8 mouse cellular contexts compared by ENCODE assay signal in the genomic region with DNA sequence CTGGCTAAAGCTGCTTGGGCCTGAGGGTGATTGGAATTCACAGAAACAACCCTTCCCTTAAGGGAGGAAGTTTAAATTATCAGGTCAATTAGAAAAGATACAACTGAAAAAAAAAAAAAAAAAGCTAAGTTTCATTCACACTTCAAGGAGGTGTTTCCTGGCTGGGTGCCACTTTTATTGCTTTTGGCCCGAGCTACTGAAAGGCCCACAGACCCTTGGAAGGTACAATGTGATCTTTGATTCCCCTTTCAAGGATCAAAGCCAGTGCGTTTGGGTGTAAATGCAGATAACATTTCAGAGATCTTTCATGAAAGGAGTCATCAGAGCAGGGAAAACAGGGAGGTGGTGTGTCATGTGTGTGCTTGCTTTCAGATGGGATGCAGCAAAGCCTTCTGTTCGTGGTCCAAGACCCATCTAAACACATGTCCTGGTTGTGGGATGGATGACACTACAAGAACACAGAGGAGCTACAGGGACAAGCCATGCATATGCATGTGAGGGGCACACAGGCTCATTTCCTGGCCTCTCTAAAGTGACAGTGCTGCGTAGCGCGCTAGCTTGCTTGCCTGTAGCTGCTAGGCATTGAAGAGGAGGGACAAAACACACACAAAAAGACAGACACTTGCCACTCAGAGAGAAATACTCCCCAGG. TPM values are rescaled to one million over a fixed set of nuclear protein-coding genes. Genes with fewer than 3 reads are reported as not detected.
DNase-seq lines count a peak whose midpoint lies in the region; ATAC-seq lines count a peak whose summit lies in the region.

No protein-coding gene starts in this region.

- peak; percentile 54 for DNase-seq in embryo, embryonic 10 days (ENCODE audit: low spot score)
- no peak for DNase-seq in embryo, embryonic 10.5 days (ENCODE audit: low spot score)
- peak; percentile 56 to 69 for DNase-seq in thymus, adult 18-20 months
- DNase-seq in thymus, postnatal 4 days = no peak
- DNase-seq in kidney, postnatal 36 days = peak; percentile 46 to 48
- no peak for DNase-seq in midbrain, embryonic 14.5 days
- no peak for DNase-seq in urinary bladder, adult 2 months (ENCODE audit: low spot score)

- peak overlapping the region; percentile 89 for H3K4me3 ChIP-seq in heart, embryonic 15.5 days
- peak overlapping the region; percentile 74 for H3K4me3 ChIP-seq in midbrain, embryonic 14.5 days (replicated peaks; ENCODE audit: low read depth, low read length)

- peaks cover 7% of the 10 kb centered on the region; the same call in 1 of the 2 replicates for H3K36me3 ChIP-seq in heart, embryonic 15.5 days
- peaks cover 12% of the 10 kb centered on the region; the same call in 1 of the 2 replicates for H3K36me3 ChIP-seq in midbrain, embryonic 14.5 days (ENCODE audit: control insufficient read depth, insufficient read depth, low read length)

- peak overlapping the region; percentile 92 for H3K4me2 ChIP-seq in heart, embryonic 15.5 days
- H3K4me2 ChIP-seq in midbrain, embryonic 14.5 days (ENCODE audit: low read length) = peak overlapping the region; percentile 85

- H3K9me3 ChIP-seq in heart, embryonic 15.5 days (replicated peaks) = no peaks in the 10 kb centered on the region
- H3K9me3 ChIP-seq in midbrain, embryonic 14.5 days (ENCODE audit: control insufficient read depth, low read length) = no peaks in the 10 kb centered on the region

- whole genome bisulfite sequencing in heart, embryonic 15.5 days = 8% methylated on average over 6 of the region's 6 CpGs
- WGBS in midbrain, embryonic 14.5 days = 6% methylated on average over 6 of the region's 6 CpGs

- H3K4me1 ChIP-seq in heart, embryonic 15.5 days (replicated peaks) = peaks cover 21% of the 10 kb centered on the region
- H3K4me1 ChIP-seq in midbrain, embryonic 14.5 days (ENCODE audit: control insufficient read depth, insufficient read depth, low read length) = peaks cover 17% of the 10 kb centered on the region

- H3K27ac ChIP-seq in heart, embryonic 15.5 days = peak overlapping the region; percentile 84
- H3K27ac ChIP-seq in midbrain, embryonic 14.5 days (replicated peaks; ENCODE audit: low read depth, low read length) = peak overlapping the region; percentile 87

- no peaks in the 10 kb centered on the region for H3K27me3 ChIP-seq in heart, embryonic 15.5 days
- no peaks in the 10 kb centered on the region for H3K27me3 ChIP-seq in midbrain, embryonic 14.5 days (ENCODE audit: control insufficient read depth, insufficient read depth, low read length)

- peak; percentile 45 for ATAC-seq in heart, embryonic 15.5 days (replicated peaks; ENCODE audit: insufficient number of reproducible peaks, insufficient read depth, low FRiP score, low read depth)
- peak; percentile 69; the same call in 1 of the 2 replicates for ATAC-seq in midbrain, embryonic 14.5 days (ENCODE audit: low FRiP score, low TSS enrichment)

- peak overlapping the region; percentile 90 for H3K9ac ChIP-seq in heart, embryonic 15.5 days
- peak overlapping the region; percentile 84 for H3K9ac ChIP-seq in midbrain, embryonic 14.5 days (replicated peaks; ENCODE audit: low read length)

RNA-seq across cellular contexts. Expression of gene Gnb1l, which starts 0.5 kb away (rescaled TPM):
- 9.3 and 11.2 TPM in 2 replicates for polyA plus RNA-seq in heart, embryonic 15.5 days (2015; fragmentation: Nextera tagmentation; extraction: Ambion mirVana)
- polyA plus RNA-seq in midbrain, embryonic 14.5 days (2014; fragmentation: Nextera tagmentation; extraction: Ambion mirVana) = 14.8 and 15.9 TPM in 2 replicates
- 7.9 and 8.4 TPM in 2 replicates for polyA plus RNA-seq in urinary bladder, adult 2 months (2012; rRNA removed)

RNA-seq across cellular contexts. Expression of gene Rtl10, which starts 0.7 kb away (rescaled TPM):
- 1.8 and 2.7 TPM in 2 replicates for polyA plus RNA-seq in heart, embryonic 15.5 days (2015; fragmentation: Nextera tagmentation; extraction: Ambion mirVana)
- 3.6 and 4.1 TPM in 2 replicates for polyA plus RNA-seq in midbrain, embryonic 14.5 days (2014; fragmentation: Nextera tagmentation; extraction: Ambion mirVana)
- 4.4 and 5.6 TPM in 2 replicates for polyA plus RNA-seq in urinary bladder, adult 2 months (2012; rRNA removed)

Comparison
In these comparisons a context has a peak if more than half of its experiments do, and no peak if none do; other contexts are left out.
1. DNase-seq: peak in embryo, embryonic 10 days (single experiment), thymus, adult 18-20 months (2 of 2) and kidney, postnatal 36 days (2 of 2); none in embryo, embryonic 10.5 days (single experiment), thymus, postnatal 4 days (single experiment), midbrain, embryonic 14.5 days (single experiment) and urinary bladder, adult 2 months (single experiment).